Mouse (Mus musculus) hindbrain, embryonic 14.5 days (tissue): ENCODE results near the gene Bri3bp. TPM values are rescaled to one million over a fixed set of nuclear protein-coding genes. Genes with fewer than 3 reads are reported as not detected.
A peak's percentile ranks its signal among the peaks of the same experiment; 100 is the strongest.
"Not testable (repeated sequence)": the region's sequence is repeated elsewhere in the genome, so short reads cannot be mapped to it uniquely, and the experiment has no call there.

Source experiments
- ATAC-seq: fragments of 200-750 bp; cut with Nextera tagmentation; 2 replicates; pipeline ENCODE4 v1.8.0; 2017; ENCODE audit warnings: moderate number of reproducible peaks, mild to moderate bottlenecking, moderate TSS enrichment, moderate library complexity; ENCODE audit not compliant: low FRiP score
- DNase-seq: peaks from one replicate; pipeline ENCODE4 v3.0.0-alpha.2; 2015; ENCODE audit warnings: low spot score
- H3K27ac ChIP-seq: fragments of 300-500 bp; sonication (generic); 2 replicates; pipeline ENCODE4 v1.5.1; 2014; ENCODE audit warnings: mild to moderate bottlenecking, moderate library complexity
- H3K27me3 ChIP-seq: fragments of 300-500 bp; sonication (generic); 2 replicates; pipeline ENCODE4 v1.6.1; 2014; ENCODE audit warnings: mild to moderate bottlenecking, low read length, mixed read lengths; ENCODE audit not compliant: control insufficient read depth, insufficient read depth
- H3K36me3 ChIP-seq: fragments of 300-500 bp; sonication (generic); replicated peaks from 2 replicates; pipeline ENCODE4 v1.6.1; 2014; ENCODE audit not compliant: control insufficient read depth, insufficient read depth
- H3K4me1 ChIP-seq: fragments of 300-500 bp; sonication (generic); replicated peaks from 2 replicates; pipeline ENCODE4 v1.6.1; 2014; ENCODE audit warnings: antibody characterized with exemption, low read length, mixed read lengths; ENCODE audit not compliant: control insufficient read depth, insufficient read depth
- H3K4me2 ChIP-seq: fragments of 300-500 bp; sonication (generic); replicated peaks from 2 replicates; pipeline ENCODE4 v1.6.1; 2014; ENCODE audit warnings: mild to moderate bottlenecking, moderate library complexity
- H3K4me3 ChIP-seq: fragments of 300-500 bp; sonication (generic); replicated peaks from 2 replicates; pipeline ENCODE4 v1.5.1; 2014; ENCODE audit warnings: mild to moderate bottlenecking, low read length
- H3K9ac ChIP-seq: fragments of 300-500 bp; sonication (generic); 2 replicates; pipeline ENCODE4 v1.6.1; 2014
- H3K9me3 ChIP-seq: fragments of 300-500 bp; sonication (generic); 2 replicates; pipeline ENCODE4 v1.6.1; 2016; ENCODE audit warnings: low read length; ENCODE audit not compliant: control insufficient read depth
- WGBS: fragments of 180-500 bp; shearing (Covaris S2); extraction: QIAGEN DNeasy Blood & Tissue Kit; methylation state at CpG from one replicate; pipeline ENCODE4 v1.1.7; 2014; 5-methylcytosine and 5-hydroxymethylcytosine counted together
- polyA plus RNA-seq: library from polyadenylated mRNA; unstranded; fragments of >200 nt; fragmentation: Nextera tagmentation; extraction: Ambion mirVana; gene quantifications from 2 replicates; pipeline ENCODE4 v1.2.1, GENCODE M21; 2014

Bri3bp gene
- polyA plus RNA-seq, 1 experiment from 2014 or later: 36.7 TPM

- no peak overlapping the region for H3K9ac ChIP-seq
- H3K4me1 ChIP-seq: peaks cover 8% of the 10 kb centered on the region; the same call in 1 of the 2 replicates
- H3K27me3 ChIP-seq: no peaks in the 10 kb centered on the region
- peak; percentile 60 for DNase-seq
- peaks cover 57% of the 10 kb centered on the region for H3K36me3 ChIP-seq
- H3K4me2 ChIP-seq: no peak overlapping the region
- no peaks in the 10 kb centered on the region for H3K9me3 ChIP-seq
- H3K27ac ChIP-seq: peak overlapping the region; percentile 62
- H3K4me3 ChIP-seq: no peak overlapping the region
- peak; percentile 60; the same call in 1 of the 2 replicates for ATAC-seq
- 38% methylated on average over 10 of the region's 11 CpGs for WGBS
Measured at GRCm38 (mm10) chr5:125487375-125488115, 46.2 kb downstream of the Bri3bp start.

- DNase-seq (no peak), ATAC-seq (no peak)
- no peak overlapping the region for H3K4me2 ChIP-seq
- no peaks in the 10 kb centered on the region for H3K9me3 ChIP-seq
- H3K4me3 ChIP-seq: no peak overlapping the region
- peaks cover 8% of the 10 kb centered on the region; the same call in 1 of the 2 replicates for H3K4me1 ChIP-seq
- 53% methylated on average over 4 of the region's 4 CpGs for WGBS
- no peak overlapping the region for H3K9ac ChIP-seq
- H3K27ac ChIP-seq: peak overlapping the region; percentile 62
- peaks cover 57% of the 10 kb centered on the region for H3K36me3 ChIP-seq
- no peaks in the 10 kb centered on the region for H3K27me3 ChIP-seq
Measured at GRCm38 (mm10) chr5:125488116-125488455, 46.7 kb downstream of the Bri3bp start.

GRCm38 (mm10) chr5:125488953-125489352 is 47.6 kb downstream of the Bri3bp start:
- H3K4me3 ChIP-seq, H3K9ac ChIP-seq, DNase-seq, H3K4me2 ChIP-seq, H3K27me3 ChIP-seq, H3K4me1 ChIP-seq, ATAC-seq, H3K9me3 ChIP-seq, H3K27ac ChIP-seq: not testable (repeated sequence)
- 91% methylated on average over 5 of the region's 5 CpGs for WGBS
- H3K36me3 ChIP-seq: peaks cover 56% of the 10 kb centered on the region

- WGBS: 90% methylated on average over 10 of the region's 10 CpGs
- ATAC-seq: no peak
- 0 out of 2 replicates have a peak overlapping the region, but pooled peaks have one; percentile 32 for H3K27ac ChIP-seq
Measured at GRCm38 (mm10) chr5:125491107-125491506, 49.7 kb downstream of the Bri3bp start.

GRCm38 (mm10) chr5:125492379-125493092 is 51.2 kb downstream of the Bri3bp start:
- no peak overlapping the region for H3K4me2 ChIP-seq

More at GRCm38 (mm10) chr5:125491107-125491506, 49.7 kb downstream of the Bri3bp start:
- H3K9ac ChIP-seq: no peak overlapping the region
- H3K4me1 ChIP-seq: peaks cover 8% of the 10 kb centered on the region; the same call in 1 of the 2 replicates
- H3K27me3 ChIP-seq: no peaks in the 10 kb centered on the region
- no peaks in the 10 kb centered on the region for H3K9me3 ChIP-seq
- H3K4me2 ChIP-seq: no peak overlapping the region
- H3K36me3 ChIP-seq: peaks cover 59% of the 10 kb centered on the region
- DNase-seq: no peak
- no peak overlapping the region for H3K4me3 ChIP-seq

GRCm38 (mm10) chr5:125493093-125493423 is 51.7 kb downstream of the Bri3bp start:
- no peak for DNase-seq
- Histone ChIP-seq H3K4me2 (no peak overlapping the region), H3K36me3 (peaks cover 57% of the 10 kb centered on the region), H3K27ac (no peak overlapping the region), H3K4me3 (no peak overlapping the region), H3K9me3 (no peaks in the 10 kb centered on the region), H3K9ac (no peak overlapping the region), H3K4me1 (peaks cover 1% of the 10 kb centered on the region; the same call in 1 of the 2 replicates), H3K27me3 (no peaks in the 10 kb centered on the region)
- ATAC-seq: no peak
- WGBS: 67% methylated on average over 5 of the region's 5 CpGs

More at GRCm38 (mm10) chr5:125492379-125493092, 51.2 kb downstream of the Bri3bp start:
- no peak for ATAC-seq
- H3K27ac ChIP-seq: no peak overlapping the region
- H3K9me3 ChIP-seq: no peaks in the 10 kb centered on the region
- no peaks in the 10 kb centered on the region for H3K27me3 ChIP-seq
- H3K36me3 ChIP-seq: peaks cover 59% of the 10 kb centered on the region
- H3K9ac ChIP-seq: no peak overlapping the region
- no peak overlapping the region for H3K4me3 ChIP-seq
- H3K4me1 ChIP-seq: peaks cover 3% of the 10 kb centered on the region; the same call in 1 of the 2 replicates
- 51% methylated on average over 17 of the region's 17 CpGs for WGBS
- DNase-seq: no peak

- DNase-seq: no peak
- no peak overlapping the region for H3K4me3 ChIP-seq
- no peaks in the 10 kb centered on the region for H3K9me3 ChIP-seq
- no peaks in the 10 kb centered on the region for H3K27me3 ChIP-seq
- no peaks in the 10 kb centered on the region for H3K4me1 ChIP-seq
- no peak for ATAC-seq
- no peak overlapping the region for H3K9ac ChIP-seq
- no peak overlapping the region for H3K4me2 ChIP-seq
- H3K36me3 ChIP-seq: peaks cover 45% of the 10 kb centered on the region
- no peak overlapping the region for H3K27ac ChIP-seq
- 90% methylated on average over 10 of the region's 10 CpGs for WGBS
Measured at GRCm38 (mm10) chr5:125495655-125496054, 54.3 kb downstream of the Bri3bp start.

DNA sequence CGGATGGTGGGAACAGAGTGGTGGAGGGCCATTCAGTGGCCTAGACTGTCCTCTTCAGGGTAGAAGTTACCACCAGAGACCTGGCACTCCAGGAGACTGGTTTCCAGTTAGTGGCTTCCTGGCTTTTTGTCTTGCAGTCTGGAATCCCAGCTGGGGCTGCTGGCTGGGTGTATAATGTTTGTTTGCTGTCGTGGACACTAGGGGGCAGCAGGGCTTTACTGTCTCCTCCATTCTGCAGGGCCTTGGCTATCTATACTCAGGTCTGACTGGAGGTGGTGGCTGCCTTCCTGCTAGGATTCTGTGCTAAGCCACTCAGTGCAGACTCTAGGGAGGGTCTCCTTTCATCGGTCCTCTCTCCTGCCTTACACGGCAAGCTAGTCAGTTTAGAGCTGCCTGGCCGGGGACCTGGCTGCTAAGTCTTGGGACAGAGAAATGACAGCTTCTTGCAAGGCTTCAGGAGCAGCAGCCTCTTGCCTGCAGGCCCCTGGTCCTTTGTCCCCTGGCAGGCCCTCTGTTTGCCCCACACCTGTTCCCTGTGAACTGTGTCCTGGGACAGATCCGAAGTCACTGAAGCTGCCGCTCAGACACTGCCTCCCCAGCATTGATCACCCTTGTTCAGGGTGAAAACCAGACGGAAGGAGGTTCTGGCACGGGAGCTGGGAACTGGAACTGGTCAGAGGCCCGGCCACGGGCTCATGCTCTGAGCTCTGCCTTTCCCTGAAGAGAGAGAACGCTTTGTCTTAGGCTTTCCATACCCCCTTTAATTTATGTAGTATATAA is 56.6 kb downstream of the Bri3bp start:
- Histone ChIP-seq H3K27ac (no peak overlapping the region), H3K36me3 (peaks cover 29% of the 10 kb centered on the region), H3K27me3 (no peaks in the 10 kb centered on the region), H3K4me2 (no peak overlapping the region), H3K4me3 (no peak overlapping the region), H3K9ac (no peak overlapping the region), H3K4me1 (no peaks in the 10 kb centered on the region), H3K9me3 (no peaks in the 10 kb centered on the region)
- 68% methylated on average over 12 of the region's 12 CpGs for WGBS
- DNase-seq (peak; percentile 79), ATAC-seq (peak; percentile 77; the same call in 1 of the 2 replicates)

- no peak overlapping the region for H3K4me3 ChIP-seq
- peaks cover 23% of the 10 kb centered on the region for H3K36me3 ChIP-seq
- H3K9me3 ChIP-seq: no peaks in the 10 kb centered on the region
- WGBS: 93% methylated on average over 6 of the region's 6 CpGs
- no peak for DNase-seq
- no peaks in the 10 kb centered on the region for H3K27me3 ChIP-seq
- no peaks in the 10 kb centered on the region for H3K4me1 ChIP-seq
- no peak overlapping the region for H3K4me2 ChIP-seq
- no peak overlapping the region for H3K27ac ChIP-seq
- no peak for ATAC-seq
- H3K9ac ChIP-seq: no peak overlapping the region
Measured at GRCm38 (mm10) chr5:125501505-125501904, 60.1 kb downstream of the Bri3bp start.
